Mouse (Mus musculus) lung, postnatal 14 days (tissue): ENCODE measurements around the gene Fgd2.
"Not testable (repeated sequence)": the region's sequence is repeated elsewhere in the genome, so short reads cannot be mapped to it uniquely, and the experiment has no call there.

Experiments used
- DNase-seq: peaks from one replicate; pipeline ENCODE4 v3.0.0; 2021

Gene Fgd2

DNA sequence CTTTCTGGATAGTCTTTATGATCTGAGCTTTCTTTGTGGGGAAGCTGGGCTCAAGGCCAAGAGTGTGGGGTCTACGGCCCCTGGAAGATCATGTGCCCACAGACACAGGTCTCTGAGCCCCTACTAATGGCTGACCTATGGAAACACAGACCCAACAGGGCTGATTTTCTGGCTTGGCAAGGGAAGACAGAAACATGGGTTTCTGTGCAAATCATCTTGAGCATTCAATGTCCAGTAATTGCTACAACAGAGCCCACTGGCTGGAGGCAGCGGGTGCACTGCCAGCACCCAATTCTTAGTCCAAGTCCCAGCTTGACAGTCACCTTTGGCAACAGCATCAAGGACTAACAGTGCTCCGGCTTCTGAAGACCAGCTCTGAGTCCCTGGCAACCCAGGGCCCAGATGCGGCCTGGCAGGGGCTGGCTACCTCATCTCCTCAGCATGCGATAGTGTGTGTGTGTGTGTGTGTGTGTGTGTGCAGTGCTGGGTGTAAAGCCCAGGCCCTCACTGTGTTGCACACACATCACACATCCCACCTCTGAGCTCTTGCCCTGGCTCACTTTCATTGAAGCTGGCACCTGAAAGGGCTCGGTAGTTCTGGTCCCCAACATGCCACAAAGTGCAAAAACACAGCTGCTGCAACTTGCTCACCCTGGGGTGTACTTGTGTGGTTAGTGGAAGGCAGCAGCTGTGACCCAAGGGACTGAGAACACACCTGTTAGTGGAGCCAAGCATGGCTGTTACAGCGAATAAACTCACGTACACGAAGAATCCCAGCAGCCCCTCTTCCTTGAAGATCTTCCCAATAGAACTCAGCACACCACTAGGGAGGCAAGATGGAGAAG, 22.5 kb upstream of the Fgd2 start:
- DNase-seq, result no peak

DNA sequence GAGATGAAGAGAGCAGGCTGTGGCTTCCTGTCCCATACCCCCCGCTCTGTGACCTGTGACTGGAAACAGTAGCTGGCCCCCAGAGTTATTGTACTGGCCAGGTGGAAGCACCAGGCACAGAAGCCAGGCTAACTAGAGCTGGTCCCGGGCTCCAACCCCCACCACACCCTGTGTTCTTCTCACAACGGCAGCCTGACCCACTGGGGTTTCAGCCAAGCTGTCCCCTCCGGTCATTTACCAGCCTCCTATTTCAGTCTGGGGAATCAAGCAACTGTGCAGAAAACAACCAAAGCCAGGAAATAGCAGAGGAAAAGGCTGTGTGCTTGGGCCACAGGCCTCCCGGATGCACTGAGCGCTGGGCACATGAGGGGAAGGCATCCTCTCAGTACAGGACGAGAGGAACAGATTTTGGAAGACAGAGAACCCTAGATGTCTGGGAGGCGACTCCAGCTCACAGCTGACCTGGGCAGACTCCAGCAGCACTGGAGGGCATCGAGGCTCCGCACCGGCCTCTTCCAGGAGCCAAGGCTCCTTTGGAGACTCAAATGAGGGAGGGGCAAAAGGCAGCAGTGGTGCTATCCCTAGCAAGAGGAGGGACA, 21.4 kb upstream of the Fgd2 start:
- no peak for DNase-seq

DNA sequence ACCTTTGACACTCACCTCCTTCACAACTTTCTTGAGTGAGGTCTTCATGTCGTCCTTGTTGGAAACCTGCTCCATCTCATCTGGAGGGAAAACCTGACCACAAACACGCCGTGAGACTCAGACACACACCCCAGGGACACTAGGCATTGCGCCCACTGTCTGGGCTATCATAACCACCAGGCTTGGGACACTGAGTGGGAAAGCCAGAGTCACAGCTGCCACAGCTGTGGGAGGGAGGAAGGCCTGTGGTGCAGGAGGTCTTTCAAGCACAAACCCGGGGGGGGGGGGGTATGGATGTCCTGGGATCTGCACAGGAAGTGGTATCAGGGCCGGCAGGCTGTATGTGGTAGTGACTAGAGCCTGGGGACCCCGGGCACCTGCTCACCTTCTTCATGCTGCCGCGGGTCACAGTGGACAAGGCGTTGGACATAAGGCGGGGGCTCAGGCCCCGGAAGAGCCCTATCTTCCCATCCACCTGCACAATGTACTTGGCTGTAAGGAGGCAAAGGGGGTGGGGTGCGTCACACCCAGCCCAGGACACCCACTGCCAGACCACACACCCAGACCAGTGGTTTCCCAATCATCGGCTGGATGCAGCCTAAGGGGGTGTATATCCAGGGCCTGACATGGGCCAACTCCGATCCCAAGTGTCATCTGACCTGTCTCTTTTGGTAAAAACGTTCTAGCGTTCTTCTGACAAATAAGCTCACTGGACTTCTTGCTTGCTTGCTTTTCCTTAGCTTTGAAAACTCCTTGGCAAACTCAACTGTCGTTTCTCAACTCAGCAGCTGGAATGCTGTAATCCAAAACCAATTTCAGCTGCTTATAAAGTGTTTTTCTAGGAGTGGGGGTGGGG, 20.1 kb upstream of the Fgd2 start:
- peak; percentile 47 for DNase-seq

DNA sequence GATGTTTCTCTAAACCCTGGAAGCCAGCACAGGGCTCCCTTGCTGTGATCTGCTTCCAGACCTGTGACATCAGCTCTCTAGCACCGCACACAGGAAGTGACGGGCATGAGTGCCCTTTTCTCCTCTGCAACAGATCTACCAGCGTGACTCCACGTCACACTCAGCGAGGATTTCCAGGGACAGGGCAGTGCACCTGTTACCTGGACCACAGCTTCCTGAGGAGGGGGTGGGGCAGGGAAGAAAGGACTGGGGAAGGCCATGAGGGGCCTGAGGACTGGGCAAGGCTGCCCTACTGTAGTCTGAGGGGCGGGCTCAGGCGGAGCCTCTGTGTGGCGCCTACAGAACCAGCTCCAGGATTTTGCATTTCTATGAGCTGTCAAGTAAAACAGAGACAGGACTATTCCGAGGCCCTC, 19.1 kb upstream of the Fgd2 start:
- peak; percentile 53 for DNase-seq

DNA sequence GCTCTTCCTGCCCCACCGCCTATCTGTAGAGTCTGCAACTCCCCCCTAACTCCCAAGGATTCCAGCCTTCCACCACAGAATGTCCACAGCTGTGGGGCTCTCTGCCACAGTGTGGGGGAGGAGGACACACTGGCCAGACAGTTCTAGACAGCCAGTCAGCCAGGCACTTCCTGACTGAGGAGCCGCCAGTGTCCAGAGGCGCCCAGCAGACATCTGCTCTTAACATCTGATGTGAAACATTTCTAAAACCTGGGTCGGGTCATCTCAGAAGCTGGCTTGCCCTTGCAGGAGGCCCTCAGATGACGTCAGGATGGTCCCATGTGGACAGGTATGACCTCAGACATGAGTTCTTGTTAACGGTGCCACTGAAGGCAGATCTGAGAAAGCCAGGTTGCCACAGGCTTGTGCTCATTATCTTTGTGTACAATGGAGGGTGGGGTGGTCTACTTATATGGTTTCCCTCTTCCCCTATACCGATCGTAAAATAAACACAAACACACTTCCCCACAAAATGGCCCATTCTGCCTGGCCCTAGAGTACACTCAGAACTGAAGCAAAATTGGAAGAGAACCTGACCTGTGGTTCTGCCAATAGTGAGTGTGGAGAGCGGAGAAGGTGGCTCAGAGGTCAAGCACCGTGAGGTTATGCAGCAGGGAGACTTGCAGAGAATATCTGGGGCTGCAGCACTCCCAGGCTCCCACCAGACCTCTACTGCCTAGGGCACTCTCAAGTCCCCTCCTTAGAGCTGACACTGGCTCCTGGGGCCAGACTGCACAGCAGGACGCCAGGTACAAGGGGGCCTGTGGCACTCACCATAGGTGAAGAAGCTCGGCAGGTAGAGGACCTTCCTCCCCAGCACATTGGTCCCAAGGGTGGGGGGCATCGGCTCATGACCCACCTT, 18.5 kb upstream of the Fgd2 start:
- DNase-seq, result peak; percentile 60

- DNase-seq, result no peak
These were observed 17.5 kb upstream of the Fgd2 start for GRCm38 (mm10) chr17:29343241-29343640.

GRCm38 (mm10) chr17:29345272-29345671, 15.4 kb upstream of the Fgd2 start:
- no peak for DNase-seq

GRCm38 (mm10) chr17:29346496-29347125, 14.1 kb upstream of the Fgd2 start:
- peak; percentile 37 for DNase-seq

- peak; percentile 26 for DNase-seq
These were observed 13.5 kb upstream of the Fgd2 start for GRCm38 (mm10) chr17:29347126-29347644.

GRCm38 (mm10) chr17:29347645-29348256, 13.0 kb upstream of the Fgd2 start, which contains the start of gene Mtch1:
Mtch1 (minus strand) TSS chr17:29347934.
- DNase-seq, result peak; percentile 100

DNA sequence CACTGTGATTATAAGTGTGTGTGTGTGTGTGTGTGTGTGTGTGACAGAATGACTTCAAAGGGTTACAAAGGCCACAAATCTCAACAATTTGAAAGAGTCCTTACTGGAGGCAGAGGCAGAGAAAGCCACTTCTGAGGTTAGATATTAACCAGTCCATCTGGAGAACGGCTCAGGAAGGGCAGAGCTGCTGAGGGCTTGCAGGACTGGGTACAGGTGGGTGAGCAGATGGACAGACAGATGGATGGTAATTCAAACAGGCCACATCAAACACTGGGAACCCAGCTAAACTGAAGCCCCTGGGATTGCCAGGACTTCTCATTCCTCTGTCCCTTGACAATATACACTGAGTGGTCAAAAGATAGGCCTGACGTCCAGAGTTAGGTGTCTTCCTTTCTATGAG, 11.7 kb upstream of the Fgd2 start:
- no peak for DNase-seq

- not testable (repeated sequence) for DNase-seq
These were observed 9.7 kb upstream of the Fgd2 start for GRCm38 (mm10) chr17:29351056-29351455.

DNA sequence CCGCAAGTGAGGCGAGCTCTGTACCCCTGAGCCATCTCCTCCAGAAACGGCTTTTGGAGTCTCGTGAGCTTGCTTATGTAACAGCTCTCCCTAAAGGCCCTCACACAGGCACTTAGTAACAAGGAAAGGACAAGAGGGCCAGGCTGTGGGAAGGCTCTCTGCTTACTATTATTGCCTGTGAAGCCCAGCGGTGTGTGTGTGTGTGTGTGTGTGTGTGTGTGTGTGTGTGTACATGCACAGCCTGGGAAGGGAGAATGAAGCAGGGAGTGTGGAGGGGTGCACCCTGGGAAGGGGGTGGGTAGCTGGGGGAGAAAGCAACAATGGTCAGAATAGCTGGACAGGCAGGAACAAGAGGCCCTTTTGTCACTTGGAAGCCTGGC, 5.3 kb upstream of the Fgd2 start:
- DNase-seq, result peak; percentile 30

DNA sequence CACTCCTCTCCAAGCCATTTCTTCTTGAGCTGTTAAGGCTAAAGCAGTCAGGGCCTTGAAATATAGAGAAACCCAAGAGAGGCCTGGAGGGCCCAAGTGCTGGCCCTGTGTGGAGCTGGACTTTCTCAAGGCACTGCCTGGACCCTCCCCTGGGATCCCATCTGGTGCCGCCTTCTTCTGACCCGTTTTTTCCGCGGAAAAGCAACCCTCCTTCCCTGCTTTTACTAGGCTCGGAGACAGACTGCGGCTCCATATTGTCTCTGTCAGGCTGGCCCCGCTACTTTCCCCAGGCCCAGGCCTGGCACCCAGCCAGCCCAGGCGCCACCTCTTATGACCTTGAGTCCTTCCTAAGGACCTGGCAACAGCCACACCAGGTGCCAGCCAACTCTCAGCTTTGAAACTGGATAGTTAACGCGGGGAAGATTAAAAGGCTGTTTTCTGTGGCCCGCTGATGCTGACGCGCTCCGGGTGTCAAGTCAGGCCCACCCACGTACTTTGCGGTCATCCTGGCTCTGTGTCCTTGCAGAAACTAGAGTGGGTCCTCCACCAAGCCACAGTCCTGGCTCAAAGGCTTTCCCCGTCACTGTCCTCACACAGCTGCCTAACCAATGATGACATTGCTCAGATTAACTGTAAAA, 4.8 kb upstream of the Fgd2 start:
- DNase-seq, result peak; percentile 82

- peak; percentile 79 for DNase-seq
These were observed 4.2 kb upstream of the Fgd2 start for GRCm38 (mm10) chr17:29356479-29356856.

- DNase-seq, result no peak
These were observed 3.8 kb upstream of the Fgd2 start for GRCm38 (mm10) chr17:29356882-29357281.

GRCm38 (mm10) chr17:29358928-29359327, 1.8 kb upstream of the Fgd2 start:
- DNase-seq, result no peak

GRCm38 (mm10) chr17:29361982-29362691, 1.4 kb downstream of the Fgd2 start:
- no peak for DNase-seq

DNA sequence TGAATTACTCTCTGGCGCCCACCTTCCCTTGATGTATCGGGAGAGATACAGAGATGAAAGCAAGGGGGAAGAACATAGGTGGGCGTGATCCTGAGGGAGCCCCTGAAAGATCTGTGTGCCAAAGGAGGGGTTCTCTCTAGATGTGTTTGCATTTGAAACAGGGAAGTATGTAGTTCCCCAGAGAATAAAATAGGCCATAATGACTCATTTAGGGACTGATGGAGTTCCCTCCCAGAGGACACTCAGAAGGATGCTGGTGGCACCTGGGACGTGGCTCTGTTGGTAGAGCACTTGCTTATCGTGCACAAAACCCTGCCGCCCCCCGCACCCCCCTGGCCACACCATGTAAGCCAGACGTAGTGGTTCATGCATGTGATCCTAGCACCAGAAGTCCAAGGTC, 2.4 kb downstream of the Fgd2 start:
- DNase-seq, result no peak

GRCm38 (mm10) chr17:29365105-29365621, 4.4 kb downstream of the Fgd2 start:
- DNase-seq, result no peak
